Mouse (Mus musculus) myocyte (in vitro differentiated cells): ENCODE data around the gene Sgk2.

Experiments used
- CEBPB ChIP-seq: IDR thresholded peaks from 2 replicates; pipeline ENCODE4 v1.6.1; 2011; ENCODE audit warnings: mild to moderate bottlenecking, moderate library complexity; ENCODE audit not compliant: poor library complexity, insufficient read depth, severe bottlenecking
- E2F4 ChIP-seq: IDR thresholded peaks from one replicate; pipeline ENCODE4 v1.6.1; 2011; ENCODE audit warnings: mild to moderate bottlenecking, control low read depth, moderate library complexity; ENCODE audit not compliant: insufficient read depth
- MYOD1 ChIP-seq, 3 experiments: IDR thresholded peaks; one replicate each; pipeline ENCODE4 v1.6.1; 2011; ENCODE audit warnings: control low read depth in 2 of 3, low read depth in 2 of 3, mild to moderate bottlenecking in 2 of 3, moderate library complexity in 1 of 3; ENCODE audit not compliant: insufficient read length in 2 of 3, control insufficient read depth in 1 of 3
- POLR2A ChIP-seq: IDR thresholded peaks from one replicate; pipeline ENCODE4 v1.6.1; 2011; ENCODE audit warnings: low read depth, mild to moderate bottlenecking, control low read depth, moderate library complexity; ENCODE audit not compliant: insufficient read length
- POLR2AphosphoS2 ChIP-seq: IDR thresholded peaks from one replicate; pipeline ENCODE4 v1.6.1; 2011; ENCODE audit warnings: low read depth, control low read depth; ENCODE audit not compliant: insufficient read length
- REST ChIP-seq: IDR thresholded peaks from one replicate; pipeline ENCODE4 v1.6.1; 2011; ENCODE audit warnings: mild to moderate bottlenecking, control low read depth, moderate library complexity; ENCODE audit not compliant: insufficient read depth, insufficient read length
- TCF12 ChIP-seq: IDR thresholded peaks from one replicate; pipeline ENCODE4 v1.6.1; 2011; ENCODE audit warnings: mild to moderate bottlenecking, control low read depth; ENCODE audit not compliant: poor library complexity, insufficient read depth, severe bottlenecking
- USF1 ChIP-seq: IDR thresholded peaks from one replicate; pipeline ENCODE4 v1.6.1; 2011; ENCODE audit warnings: low read depth, mild to moderate bottlenecking, control low read depth, moderate library complexity

DNA sequence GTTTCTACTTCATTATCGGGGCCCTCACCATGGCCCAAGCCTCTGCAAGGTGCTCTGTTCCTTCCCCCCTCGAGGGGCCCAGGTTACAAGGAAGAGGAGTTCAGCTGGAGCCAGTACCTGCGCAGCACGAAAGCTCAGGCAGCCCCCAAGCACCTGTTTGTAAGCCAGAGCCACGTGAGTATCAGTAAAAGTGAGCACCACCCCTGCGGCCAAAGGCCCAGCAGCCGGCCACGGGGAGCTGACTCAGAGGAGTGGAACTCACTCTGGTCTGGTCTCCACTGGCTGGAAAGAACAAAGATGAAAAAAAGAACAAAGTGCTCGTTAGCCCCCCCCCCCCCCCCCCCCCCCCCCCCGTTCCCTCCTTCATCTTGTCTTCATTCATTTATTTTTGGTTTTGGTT lies 25.8 kb upstream of the Sgk2 start:
- TF ChIP-seq POLR2A (no peak), POLR2AphosphoS2 (no peak), REST (no peak), USF1 (peak; percentile 8), E2F4 (no peak), CEBPB (no peak), TCF12 (no peak), MYOD1 (IDR thresholded peaks at IDR 0.05; ENCODE audit: control insufficient read depth in 1 of 3, insufficient read length in 2 of 3, low read depth in 2 of 3) (peak in 1 of 3 experiments; percentile 5)
